Mouse (Mus musculus) neural tube, embryonic 11.5 days (tissue): ENCODE data around the gene Cd55. TPM values are rescaled to one million over a fixed set of nuclear protein-coding genes. Genes with fewer than 3 reads are reported as not detected.

ENCODE experiments used
- ATAC-seq: fragments of 200-750 bp; cut with Nextera tagmentation; 2 replicates; pipeline ENCODE4 v1.8.0; 2017; ENCODE audit warnings: moderate number of reproducible peaks, mild to moderate bottlenecking, moderate TSS enrichment, moderate library complexity; ENCODE audit not compliant: insufficient read depth, low FRiP score, low TSS enrichment
- DNase-seq: peaks from one replicate; pipeline ENCODE4 v3.0.0-alpha.2; 2015; ENCODE audit warnings: low spot score
- H3K27ac ChIP-seq: fragments of 300-500 bp; sonication (generic); 2 replicates; pipeline ENCODE4 v1.5.1; 2014; ENCODE audit warnings: low read depth, mild to moderate bottlenecking, low read length
- H3K27me3 ChIP-seq: fragments of 300-500 bp; sonication (generic); 2 replicates; pipeline ENCODE4 v1.6.1; 2014; ENCODE audit warnings: mild to moderate bottlenecking, low read length, mixed read lengths; ENCODE audit not compliant: control insufficient read depth, insufficient read depth
- H3K36me3 ChIP-seq: fragments of 300-500 bp; sonication (generic); 2 replicates; pipeline ENCODE4 v1.6.1; 2014; ENCODE audit warnings: mild to moderate bottlenecking, low read length, moderate library complexity, mixed read lengths; ENCODE audit not compliant: control insufficient read depth, insufficient read depth
- H3K4me1 ChIP-seq: fragments of 300-500 bp; sonication (generic); 2 replicates; pipeline ENCODE4 v1.6.1; 2014; ENCODE audit warnings: low read length, mixed read lengths; ENCODE audit not compliant: control insufficient read depth, insufficient read depth
- H3K4me2 ChIP-seq: fragments of 300-500 bp; sonication (generic); 2 replicates; pipeline ENCODE4 v1.6.1; 2014; ENCODE audit warnings: low read depth, mild to moderate bottlenecking, moderate library complexity
- H3K4me3 ChIP-seq: fragments of 300-500 bp; sonication (generic); 2 replicates; pipeline ENCODE4 v1.5.1; 2014; ENCODE audit warnings: low read depth, low read length
- H3K9ac ChIP-seq: fragments of 300-500 bp; sonication (generic); 2 replicates; pipeline ENCODE4 v1.6.1; 2014; ENCODE audit warnings: mild to moderate bottlenecking, low read length
- H3K9me3 ChIP-seq: fragments of 300-500 bp; sonication (generic); 2 replicates; pipeline ENCODE4 v1.6.1; 2016; ENCODE audit warnings: low read length; ENCODE audit not compliant: control insufficient read depth
- WGBS: fragments of 180-500 bp; shearing (Covaris S2); extraction: QIAGEN DNeasy Blood & Tissue Kit; methylation state at CpG from one replicate; pipeline ENCODE4 v1.1.7; 2014; 5-methylcytosine and 5-hydroxymethylcytosine counted together
- polyA plus RNA-seq: library from polyadenylated mRNA; unstranded; fragments of >200 nt; fragmentation: Nextera tagmentation; extraction: Ambion mirVana; gene quantifications from 2 replicates; pipeline ENCODE4 v1.2.1, GENCODE M21; 2014

Gene Cd55
- 4.2 and 4.9 TPM in 2 replicates for polyA plus RNA-seq

DNA sequence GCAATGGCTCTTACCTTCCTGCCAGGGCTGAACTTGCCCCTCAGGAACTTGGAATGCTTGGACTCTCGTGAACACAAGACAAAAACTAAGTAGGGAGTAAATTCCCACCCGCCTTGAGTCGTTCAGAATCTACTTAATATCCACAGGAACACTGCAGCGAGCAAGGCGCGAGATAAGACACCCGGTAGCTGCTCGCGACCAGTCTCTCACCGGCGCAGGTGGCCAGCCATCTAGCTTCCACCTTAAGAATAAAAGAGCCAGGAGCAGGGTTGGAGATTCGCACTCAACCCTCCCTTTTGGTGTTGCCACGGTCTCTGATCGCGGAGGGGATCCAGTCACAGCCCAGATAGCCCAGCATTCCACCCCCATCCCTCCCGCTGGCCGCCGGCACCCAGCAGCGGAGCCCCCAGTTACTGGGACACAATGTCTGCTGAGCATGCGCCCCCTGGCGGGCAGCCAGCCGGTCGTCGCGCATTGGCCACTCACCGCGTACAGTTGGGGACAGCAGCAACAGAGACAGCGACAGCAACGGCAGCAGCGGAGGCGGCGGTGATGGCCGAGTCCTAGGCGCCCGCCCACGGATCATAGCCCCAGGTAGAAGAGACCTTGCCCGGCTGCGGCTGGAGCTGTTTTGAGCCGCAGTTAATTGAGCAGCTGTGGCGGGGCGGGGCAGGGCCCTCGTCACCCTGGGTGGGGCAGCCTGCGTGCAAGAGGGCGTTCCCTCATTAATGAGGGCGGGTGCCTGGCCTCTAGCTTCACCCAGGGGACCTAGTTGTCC lies at the start of gene Cd55:
Gene Cd55 (minus strand): TSS at position 661 of the 778 bp plus-strand sequence.
- H3K9me3 ChIP-seq = no peaks in the 10 kb centered on the region
- no peak within 1 kb of the TSS for H3K27ac ChIP-seq
- H3K4me2 ChIP-seq = peak within 1 kb of the TSS; percentile 75
- H3K4me1 ChIP-seq = no peaks in the 10 kb centered on the region
- no peaks in the 10 kb centered on the region for H3K27me3 ChIP-seq
- WGBS = under 1% methylated on average over 43 of the region's 45 CpGs
- DNase-seq = peak; percentile 89
- peak within 1 kb of the TSS; percentile 61 for H3K4me3 ChIP-seq
- H3K9ac ChIP-seq = peak within 1 kb of the TSS; percentile 69
- peak; percentile 97 for ATAC-seq
- no peaks in the 10 kb centered on the region for H3K36me3 ChIP-seq

DNA sequence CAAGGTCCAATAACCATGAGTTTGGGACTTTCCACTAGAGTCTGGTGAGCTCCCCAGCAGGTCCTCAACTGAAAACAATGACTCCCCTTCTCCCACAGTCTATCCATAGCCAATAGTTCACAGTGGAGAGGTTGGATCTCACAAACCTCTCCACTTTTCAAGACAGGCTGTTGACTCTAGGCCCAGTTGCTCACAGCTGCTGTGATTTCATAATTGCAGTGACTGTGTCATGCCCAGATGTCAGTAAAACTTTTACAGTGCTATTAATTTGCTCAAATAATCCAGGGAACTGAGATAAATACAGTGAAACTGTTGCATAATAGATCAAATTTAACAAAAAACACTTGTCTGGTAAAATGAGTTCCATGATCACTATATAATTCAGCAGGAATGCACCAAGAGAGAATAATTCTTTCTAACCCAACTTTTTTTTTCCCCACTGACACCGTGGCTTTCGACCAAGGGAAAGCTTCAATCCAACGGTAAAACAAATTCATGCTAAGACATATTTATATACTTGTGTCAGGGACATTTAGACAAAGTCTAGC lies 49.4 kb upstream of the Cd55 start:
- Histone ChIP-seq H3K9me3 (no peaks in the 10 kb centered on the region), H3K9ac (no peak overlapping the region), H3K36me3 (no peaks in the 10 kb centered on the region), H3K4me1 (no peaks in the 10 kb centered on the region), H3K4me2 (no peak overlapping the region), H3K4me3 (no peak overlapping the region), H3K27ac (no peak overlapping the region), H3K27me3 (no peaks in the 10 kb centered on the region)
- DNase-seq (no peak), ATAC-seq (no peak)
- WGBS = 92% methylated on average over 3 of the region's 3 CpGs

DNA sequence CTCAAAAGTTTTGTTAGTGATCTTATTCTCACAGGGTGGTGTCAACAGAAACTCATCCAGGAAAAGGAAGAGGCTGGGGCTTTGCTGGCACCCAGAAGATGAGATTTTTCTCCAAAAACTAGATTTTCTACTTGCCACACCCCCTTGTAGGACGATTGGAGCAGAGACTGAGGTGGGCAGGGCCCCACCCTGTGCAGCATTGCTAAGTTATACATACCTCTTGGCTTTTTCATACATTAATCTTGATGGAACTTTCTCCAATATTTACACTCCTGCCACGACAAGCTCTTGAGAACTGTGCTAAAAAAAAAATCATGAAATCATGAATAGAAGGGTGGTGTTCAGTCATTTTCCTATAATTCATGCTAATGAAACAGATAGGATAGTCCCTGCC lies 46.4 kb upstream of the Cd55 start:
- DNase-seq = no peak
- WGBS = 56% methylated on average over 2 of the region's 2 CpGs

DNA sequence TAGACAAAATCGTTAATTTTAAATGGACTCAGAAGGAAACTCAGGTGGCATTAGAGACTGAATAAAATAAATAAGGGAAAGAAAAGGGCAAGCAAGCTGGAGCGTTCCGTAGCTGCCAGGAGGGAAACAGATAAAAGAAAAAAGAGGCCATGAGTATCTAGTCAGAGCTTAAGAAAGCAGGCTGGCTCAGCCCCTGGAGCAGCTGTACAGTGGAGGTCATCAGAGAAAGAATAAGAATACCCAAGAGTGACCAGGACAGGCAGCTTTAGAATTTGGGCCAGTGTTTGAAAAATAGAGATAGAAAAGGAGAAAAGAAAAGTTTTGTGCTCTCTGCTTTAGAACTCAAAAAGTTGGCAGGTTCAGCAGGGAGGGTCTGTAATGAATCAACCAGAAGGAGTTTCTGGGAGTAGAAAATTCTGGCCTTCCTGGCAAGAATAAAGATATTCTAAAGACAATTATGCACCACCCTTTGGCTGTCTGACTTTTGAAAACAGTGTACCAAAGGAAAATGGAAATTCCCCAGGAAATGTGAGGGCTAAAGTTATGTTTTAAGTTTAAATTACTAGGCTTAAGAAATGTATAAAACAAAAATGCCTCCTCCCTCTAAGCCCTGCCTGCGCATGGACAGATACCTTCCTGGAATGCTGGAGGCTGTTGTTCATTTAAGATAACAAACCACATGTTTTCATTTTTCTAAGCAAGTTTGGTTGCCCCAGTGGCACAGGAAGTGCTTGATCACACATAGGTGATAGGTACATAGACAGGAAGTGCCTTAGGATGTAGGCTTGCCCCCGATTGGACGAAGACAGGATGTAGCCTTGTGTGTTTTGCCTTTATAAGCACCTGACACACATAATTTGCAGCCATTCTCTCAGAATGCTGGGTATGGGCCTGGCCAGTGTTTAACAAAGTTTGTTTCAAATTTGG lies 45.7 kb upstream of the Cd55 start:
- 84% methylated on average over 6 of the region's 6 CpGs for WGBS
- no peaks in the 10 kb centered on the region for H3K36me3 ChIP-seq

More for the DNA sequence above, 46.4 kb upstream of the Cd55 start:
- Histone ChIP-seq H3K9me3 (no peaks in the 10 kb centered on the region), H3K36me3 (no peaks in the 10 kb centered on the region), H3K27me3 (no peaks in the 10 kb centered on the region), H3K4me3 (no peak overlapping the region), H3K4me2 (no peak overlapping the region), H3K4me1 (no peaks in the 10 kb centered on the region), H3K27ac (no peak overlapping the region), H3K9ac (no peak overlapping the region)
- ATAC-seq = no peak

DNA sequence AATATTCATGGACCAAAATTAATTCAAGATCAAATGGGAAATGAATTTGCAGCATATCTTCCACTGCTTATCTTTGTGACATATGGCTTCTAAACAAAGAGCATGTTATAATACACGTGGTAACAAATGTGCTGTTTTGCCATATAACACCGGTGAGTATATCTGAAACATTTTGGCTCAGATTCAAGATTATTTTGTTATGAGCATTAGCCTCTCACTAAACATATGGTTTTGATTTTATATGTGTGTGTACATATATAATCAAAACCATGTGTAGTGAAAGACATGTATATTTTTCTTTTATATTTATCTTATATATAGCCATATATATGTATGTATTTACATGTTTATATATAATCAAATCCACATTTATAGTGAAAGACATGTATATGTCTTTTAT lies 44.9 kb upstream of the Cd55 start:
- 88% methylated on average over 2 of the region's 2 CpGs for WGBS
- Histone ChIP-seq H3K9ac (no peak overlapping the region), H3K4me2 (no peak overlapping the region), H3K4me1 (no peaks in the 10 kb centered on the region), H3K36me3 (no peaks in the 10 kb centered on the region), H3K9me3 (no peaks in the 10 kb centered on the region), H3K27ac (no peak overlapping the region), H3K4me3 (no peak overlapping the region), H3K27me3 (no peaks in the 10 kb centered on the region)
- no peak for DNase-seq
- no peak for ATAC-seq

More for the DNA sequence above, 45.7 kb upstream of the Cd55 start:
- Histone ChIP-seq H3K9me3 (no peaks in the 10 kb centered on the region), H3K9ac (no peak overlapping the region), H3K4me3 (no peak overlapping the region), H3K4me1 (no peaks in the 10 kb centered on the region), H3K27me3 (no peaks in the 10 kb centered on the region), H3K4me2 (no peak overlapping the region), H3K27ac (no peak overlapping the region)
- DNase-seq (no peak), ATAC-seq (no peak)

DNA sequence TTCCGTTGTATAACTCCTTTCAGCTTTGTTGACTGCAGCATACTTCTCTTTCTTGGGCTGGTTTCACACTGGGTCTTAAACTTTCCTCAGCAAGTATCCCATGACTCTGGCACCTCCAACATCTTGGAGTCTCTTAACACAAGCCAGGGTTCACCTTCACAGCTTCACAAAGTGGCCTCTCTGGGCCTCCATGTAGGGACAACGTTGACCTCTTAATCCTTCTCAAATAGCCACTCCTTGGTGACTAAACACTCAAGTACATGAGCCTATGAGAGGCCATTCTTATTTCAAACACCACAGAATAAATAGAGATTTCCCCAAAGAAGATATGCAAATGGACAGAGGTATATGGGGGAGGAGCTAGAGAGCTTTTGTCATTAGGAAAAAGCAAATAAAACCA lies 37.4 kb upstream of the Cd55 start:
- H3K4me1 ChIP-seq = no peaks in the 10 kb centered on the region
- no peak overlapping the region for H3K27ac ChIP-seq
- H3K36me3 ChIP-seq = no peaks in the 10 kb centered on the region
- H3K27me3 ChIP-seq = no peaks in the 10 kb centered on the region
- DNase-seq (no peak), ATAC-seq (no peak)
- H3K4me3 ChIP-seq = no peak overlapping the region
- H3K9me3 ChIP-seq = no peaks in the 10 kb centered on the region
- 81% methylated on average over 2 of the region's 2 CpGs for WGBS
- H3K9ac ChIP-seq = no peak overlapping the region
- no peak overlapping the region for H3K4me2 ChIP-seq

DNA sequence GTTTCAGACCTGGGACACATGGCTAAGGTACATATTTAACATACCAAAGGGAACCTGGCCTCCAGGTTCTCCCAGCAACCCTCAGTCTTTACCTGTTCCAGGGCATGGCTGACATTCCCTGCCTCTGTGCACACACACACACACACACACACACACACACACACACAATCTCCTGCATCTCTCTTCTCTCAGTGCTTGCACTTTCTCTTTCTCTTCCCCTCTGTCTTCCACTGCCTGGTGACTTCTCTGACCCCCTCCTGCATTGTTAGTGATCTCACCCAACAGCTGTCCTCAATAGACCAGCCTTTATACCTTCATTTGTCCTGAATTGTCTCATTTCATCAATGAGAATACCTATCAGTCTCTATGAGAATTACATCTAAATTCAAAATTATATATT lies 35.8 kb upstream of the Cd55 start:
- no peak overlapping the region for H3K27ac ChIP-seq
- no peaks in the 10 kb centered on the region for H3K36me3 ChIP-seq
- H3K4me1 ChIP-seq = no peaks in the 10 kb centered on the region
- no peak overlapping the region for H3K4me3 ChIP-seq
- H3K9me3 ChIP-seq = no peaks in the 10 kb centered on the region
- ATAC-seq (no peak), DNase-seq (no peak)
- H3K9ac ChIP-seq = no peak overlapping the region
- H3K27me3 ChIP-seq = no peaks in the 10 kb centered on the region
- H3K4me2 ChIP-seq = no peak overlapping the region

DNA sequence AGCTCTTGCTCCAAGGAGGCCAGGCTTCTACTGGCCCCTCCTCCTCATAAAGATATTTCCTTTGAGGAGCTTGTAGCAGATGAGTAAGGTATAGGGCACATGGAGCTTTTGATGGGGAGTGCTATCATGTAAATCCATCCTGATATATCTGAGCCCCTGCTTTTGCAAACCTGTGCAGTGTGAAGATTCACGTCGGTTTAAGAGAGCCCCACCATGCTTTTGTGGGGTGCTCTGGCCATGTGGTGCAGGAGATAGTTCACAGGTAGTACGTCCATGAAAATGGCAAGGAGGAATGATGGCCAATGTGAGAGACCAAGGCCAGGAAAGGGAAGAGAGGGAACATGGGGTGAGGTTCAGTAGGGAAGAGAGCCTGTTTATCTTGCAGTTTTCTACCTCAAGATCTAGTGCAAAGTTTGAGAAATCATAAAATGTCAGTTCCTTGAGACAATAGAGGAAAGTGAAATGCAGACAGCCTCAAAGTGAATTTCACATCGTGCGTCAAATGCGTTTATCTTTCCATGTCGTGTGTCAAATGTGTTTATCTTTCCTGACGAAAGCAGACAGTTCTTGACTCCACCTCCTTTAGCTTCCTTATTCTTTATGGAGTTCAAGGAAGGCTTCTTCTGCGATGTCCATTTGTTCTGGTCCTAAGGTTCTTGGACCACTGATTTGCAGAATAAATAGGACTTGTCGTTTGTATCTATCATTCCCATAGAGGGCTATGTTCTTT lies 24.4 kb upstream of the Cd55 start:
- H3K36me3 ChIP-seq = no peaks in the 10 kb centered on the region
- WGBS = 85% methylated on average over 10 of the region's 10 CpGs
- no peak overlapping the region for H3K4me3 ChIP-seq
- H3K4me1 ChIP-seq = no peaks in the 10 kb centered on the region
- no peaks in the 10 kb centered on the region for H3K27me3 ChIP-seq
- DNase-seq = no peak
- ATAC-seq = no peak
- no peak overlapping the region for H3K27ac ChIP-seq
- no peak overlapping the region for H3K9ac ChIP-seq
- H3K4me2 ChIP-seq = no peak overlapping the region
- no peaks in the 10 kb centered on the region for H3K9me3 ChIP-seq
